Mouse (Mus musculus): ENCODE data around the gene Tbx10. TPM values are rescaled to one million over a fixed set of nuclear protein-coding genes. Genes with fewer than 3 reads are reported as not detected.

The Tbx10 gene
- polyA plus RNA-seq, 1 experiment, result 0.02 TPM

GRCm38 (mm10) chr19:3980917-3981316, 11.6 kb upstream of the Tbx10 start:
- H3K79me3 ChIP-seq (ENCODE audit: low read depth), result no peaks in the 10 kb centered on the region
- no peak for TF ChIP-seq MYOD1 (IDR thresholded peaks at IDR 0.05; ENCODE audit: control insufficient read depth, insufficient read length, low read depth)
- no peak for TF ChIP-seq MAX (IDR thresholded peaks at IDR 0.05)
- no peak for TF ChIP-seq USF1 (IDR thresholded peaks at IDR 0.05; ENCODE audit: low read depth)
- no peak for TF ChIP-seq FOSL1 (IDR thresholded peaks at IDR 0.05; ENCODE audit: insufficient read depth, low read length, poor library complexity, severe bottlenecking)
- H3K4me3 ChIP-seq (ENCODE audit: insufficient read depth, poor library complexity, severe bottlenecking), result no peak overlapping the region
- H3K27me3 ChIP-seq (ENCODE audit: control insufficient read depth, insufficient read depth, insufficient read length), result no peaks in the 10 kb centered on the region
- H3K36me3 ChIP-seq (ENCODE audit: control insufficient read depth, insufficient read depth), result no peaks in the 10 kb centered on the region
- no peaks in the 10 kb centered on the region for H3K79me2 ChIP-seq (ENCODE audit: control insufficient read depth, insufficient read depth)
- H3ac ChIP-seq (ENCODE audit: control insufficient read depth, insufficient read length, low read depth), result no peak overlapping the region

DNA sequence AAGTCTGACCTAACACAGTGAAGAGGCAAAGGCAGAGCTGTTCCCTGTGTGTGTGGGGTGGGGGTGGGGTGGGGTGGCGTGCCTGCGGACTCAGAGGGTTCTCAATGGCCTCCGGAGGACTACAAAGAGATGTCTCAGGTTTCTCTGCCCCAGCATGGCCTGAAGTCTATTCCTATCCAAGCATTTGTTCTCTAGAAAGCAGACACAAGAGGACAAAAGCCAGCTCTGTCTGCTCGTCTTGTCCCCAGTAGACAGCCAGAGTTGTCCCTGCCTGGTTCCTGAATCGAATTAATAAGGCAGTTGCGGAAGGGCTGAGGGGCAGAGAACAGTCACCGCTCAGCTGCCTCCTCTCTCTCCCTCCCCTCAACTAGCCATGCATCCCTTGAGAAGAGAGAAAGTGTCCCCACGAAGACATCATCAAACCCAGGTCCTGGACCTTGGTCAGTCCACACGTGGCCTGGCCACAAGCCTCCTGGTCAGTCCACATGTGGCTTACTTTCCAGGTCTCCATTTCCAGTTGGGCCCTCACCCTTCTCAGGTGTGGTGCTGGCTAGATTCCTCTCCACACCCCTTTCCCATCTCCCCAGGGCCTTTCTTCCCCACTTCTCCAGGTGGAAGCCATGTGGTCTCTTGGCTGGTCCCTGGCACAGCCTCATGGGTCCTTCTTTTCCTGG, 8.9 kb upstream of the Tbx10 start:
- H3K79me2 ChIP-seq (ENCODE audit: control insufficient read depth, insufficient read depth), result no peaks in the 10 kb centered on the region

DNA sequence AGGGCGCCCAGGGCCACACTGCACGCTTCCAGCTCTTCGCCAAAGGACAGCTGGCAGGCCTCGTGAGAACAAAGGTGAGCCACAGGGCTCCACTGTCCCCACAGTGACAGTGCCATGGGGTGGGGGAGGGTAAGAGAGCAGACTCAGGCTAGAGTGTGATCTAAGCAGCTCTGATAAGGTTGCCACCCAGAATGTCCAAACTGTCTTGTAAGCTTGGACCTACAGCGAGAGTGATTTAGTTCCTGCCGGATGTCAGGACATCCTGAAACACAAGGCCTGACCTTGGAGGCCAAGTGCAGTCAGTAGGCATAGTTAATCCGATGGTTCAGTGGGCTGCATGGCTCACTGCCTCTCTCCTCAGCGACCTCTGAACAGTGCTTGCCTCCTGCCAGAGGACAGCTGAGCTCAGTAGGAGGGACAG, 7.3 kb upstream of the Tbx10 start:
- no peaks in the 10 kb centered on the region for H3K27me3 ChIP-seq (ENCODE audit: control insufficient read depth, insufficient read depth, insufficient read length)
- TF ChIP-seq MYOD1 (IDR thresholded peaks at IDR 0.05; ENCODE audit: control insufficient read depth, insufficient read length, low read depth), result no peak
- no peak for TF ChIP-seq FOSL1 (IDR thresholded peaks at IDR 0.05; ENCODE audit: insufficient read depth, low read length, poor library complexity, severe bottlenecking)
- no peak for TF ChIP-seq MAX (IDR thresholded peaks at IDR 0.05)
- TF ChIP-seq CTCF (IDR thresholded peaks at IDR 0.05; ENCODE audit: control insufficient read depth, insufficient read depth, insufficient read length), result no peak
- TF ChIP-seq USF1 (IDR thresholded peaks at IDR 0.05; ENCODE audit: low read depth), result no peak
- no peak for TF ChIP-seq CEBPB (IDR thresholded peaks at IDR 0.05; ENCODE audit: low read depth)
- no peak for TF ChIP-seq MYOG (IDR thresholded peaks at IDR 0.05; ENCODE audit: control insufficient read depth, extremely low read depth, insufficient read length)
- H3ac ChIP-seq (ENCODE audit: control insufficient read depth, insufficient read length, low read depth), result no peak overlapping the region

More for the DNA sequence above, 8.9 kb upstream of the Tbx10 start:
- Histone ChIP-seq H3ac (ENCODE audit: control insufficient read depth, insufficient read length, low read depth) (no peak overlapping the region), H3K79me3 (ENCODE audit: low read depth) (no peaks in the 10 kb centered on the region), H3K36me3 (ENCODE audit: control insufficient read depth, insufficient read depth) (no peaks in the 10 kb centered on the region), H3K27me3 (ENCODE audit: control insufficient read depth, insufficient read depth, insufficient read length) (no peaks in the 10 kb centered on the region), H3K4me3 (ENCODE audit: insufficient read depth, poor library complexity, severe bottlenecking) (no peak overlapping the region)
- TF ChIP-seq CTCF (IDR thresholded peaks at IDR 0.05; ENCODE audit: control insufficient read depth, insufficient read depth, insufficient read length), result no peak
- no peak for TF ChIP-seq MAX (IDR thresholded peaks at IDR 0.05)
- TF ChIP-seq FOSL1 (IDR thresholded peaks at IDR 0.05; ENCODE audit: insufficient read depth, low read length, poor library complexity, severe bottlenecking), result no peak
- no peak for TF ChIP-seq MYOD1 (IDR thresholded peaks at IDR 0.05; ENCODE audit: control insufficient read depth, insufficient read length, low read depth)
- no peak for TF ChIP-seq CEBPB (IDR thresholded peaks at IDR 0.05; ENCODE audit: low read depth)
- no peak for TF ChIP-seq MYOG (IDR thresholded peaks at IDR 0.05; ENCODE audit: control insufficient read depth, extremely low read depth, insufficient read length)
- TF ChIP-seq USF1 (IDR thresholded peaks at IDR 0.05; ENCODE audit: low read depth), result no peak

DNA sequence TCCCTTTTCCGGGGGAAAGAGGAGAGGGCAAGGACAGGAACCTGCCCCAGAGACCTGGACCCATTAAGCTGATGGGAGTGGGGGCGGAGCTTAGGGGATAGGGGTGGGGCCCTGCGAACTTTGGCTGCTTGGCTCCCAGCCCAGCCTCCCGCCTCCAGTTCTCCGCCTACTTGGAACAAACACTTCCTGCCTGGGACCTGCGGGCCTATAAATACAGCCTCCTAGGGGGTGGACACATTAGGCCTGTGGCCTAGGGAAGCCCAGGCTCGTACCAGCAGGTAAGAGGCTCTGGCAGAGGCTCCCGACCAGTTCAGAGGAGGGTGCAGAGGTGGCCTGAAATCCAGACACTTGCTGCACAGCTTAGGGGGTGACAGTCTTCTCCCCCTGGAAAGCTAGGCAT, 6.2 kb upstream of the Tbx10 start, which contains the start of gene Acy3:
Gene Acy3, plus strand, starts transcription at position 237 of the 400 bp plus-strand sequence.
- Histone ChIP-seq H3K27me3 (ENCODE audit: control insufficient read depth, insufficient read depth, insufficient read length) (peaks cover under 1% of the 10 kb centered on the region), H3K79me3 (ENCODE audit: low read depth) (no peaks in the 10 kb centered on the region), H3K79me2 (ENCODE audit: control insufficient read depth, insufficient read depth) (no peaks in the 10 kb centered on the region), H3K4me3 (ENCODE audit: insufficient read depth, poor library complexity, severe bottlenecking) (no peak within 1 kb of the TSS), H3ac (ENCODE audit: control insufficient read depth, insufficient read length, low read depth) (no peak within 1 kb of the TSS), H3K36me3 (ENCODE audit: control insufficient read depth, insufficient read depth) (no peaks in the 10 kb centered on the region)
- TF ChIP-seq USF1 (IDR thresholded peaks at IDR 0.05; ENCODE audit: low read depth) (no peak), MYOG (IDR thresholded peaks at IDR 0.05; ENCODE audit: control insufficient read depth, extremely low read depth, insufficient read length) (no peak), FOSL1 (IDR thresholded peaks at IDR 0.05; ENCODE audit: insufficient read depth, low read length, poor library complexity, severe bottlenecking) (no peak), CTCF (IDR thresholded peaks at IDR 0.05; ENCODE audit: control insufficient read depth, insufficient read depth, insufficient read length) (no peak), MYOD1 (IDR thresholded peaks at IDR 0.05; ENCODE audit: control insufficient read depth, insufficient read length, low read depth) (no peak)

More for the DNA sequence above, 7.3 kb upstream of the Tbx10 start:
- Histone ChIP-seq H3K79me2 (ENCODE audit: control insufficient read depth, insufficient read depth) (no peaks in the 10 kb centered on the region), H3K79me3 (ENCODE audit: low read depth) (no peaks in the 10 kb centered on the region), H3K4me3 (ENCODE audit: insufficient read depth, poor library complexity, severe bottlenecking) (no peak overlapping the region), H3K36me3 (ENCODE audit: control insufficient read depth, insufficient read depth) (no peaks in the 10 kb centered on the region)

GRCm38 (mm10) chr19:3988066-3988465, 4.5 kb upstream of the Tbx10 start:
- Histone ChIP-seq H3K36me3 (ENCODE audit: control insufficient read depth, insufficient read depth) (no peaks in the 10 kb centered on the region), H3K79me2 (ENCODE audit: control insufficient read depth, insufficient read depth) (no peaks in the 10 kb centered on the region), H3K27me3 (ENCODE audit: control insufficient read depth, insufficient read depth, insufficient read length) (peaks cover 18% of the 10 kb centered on the region), H3K79me3 (ENCODE audit: low read depth) (no peaks in the 10 kb centered on the region), H3ac (ENCODE audit: control insufficient read depth, insufficient read length, low read depth) (no peak overlapping the region), H3K4me3 (ENCODE audit: insufficient read depth, poor library complexity, severe bottlenecking) (no peak overlapping the region)
- TF ChIP-seq CEBPB (IDR thresholded peaks at IDR 0.05; ENCODE audit: low read depth) (no peak), FOSL1 (IDR thresholded peaks at IDR 0.05; ENCODE audit: insufficient read depth, low read length, poor library complexity, severe bottlenecking) (no peak)

- H3K4me3 ChIP-seq (ENCODE audit: insufficient read depth, poor library complexity, severe bottlenecking), result no peak overlapping the region
Measured at GRCm38 (mm10) chr19:3988750-3989149, 3.8 kb upstream of the Tbx10 start.

More at GRCm38 (mm10) chr19:3988750-3989149, 3.8 kb upstream of the Tbx10 start:
- Histone ChIP-seq H3K36me3 (ENCODE audit: control insufficient read depth, insufficient read depth) (no peaks in the 10 kb centered on the region), H3K79me3 (ENCODE audit: low read depth) (no peaks in the 10 kb centered on the region), H3K27me3 (ENCODE audit: control insufficient read depth, insufficient read depth, insufficient read length) (peaks cover 23% of the 10 kb centered on the region), H3K79me2 (ENCODE audit: control insufficient read depth, insufficient read depth) (no peaks in the 10 kb centered on the region), H3ac (ENCODE audit: control insufficient read depth, insufficient read length, low read depth) (no peak overlapping the region)
- TF ChIP-seq CTCF (IDR thresholded peaks at IDR 0.05; ENCODE audit: control insufficient read depth, insufficient read depth, insufficient read length) (no peak), MYOG (IDR thresholded peaks at IDR 0.05; ENCODE audit: control insufficient read depth, extremely low read depth, insufficient read length) (no peak), MYOD1 (IDR thresholded peaks at IDR 0.05; ENCODE audit: control insufficient read depth, insufficient read length, low read depth) (no peak), FOSL1 (IDR thresholded peaks at IDR 0.05; ENCODE audit: insufficient read depth, low read length, poor library complexity, severe bottlenecking) (no peak), USF1 (IDR thresholded peaks at IDR 0.05; ENCODE audit: low read depth) (no peak), MAX (IDR thresholded peaks at IDR 0.05) (no peak), CEBPB (IDR thresholded peaks at IDR 0.05; ENCODE audit: low read depth) (no peak)

Measured in C2C12 (cell line).